ENCODE assay signal across 13 mouse cellular contexts in genomic region chr19:4064501-4064900, GRCm38 (mm10). TPM values are rescaled to one million over a fixed set of nuclear protein-coding genes. Genes with fewer than 3 reads are reported as not detected.
"Had no signal": no experiment of that assay in that cellular context is flagged by ENCODE, and none has a peak within 500 bp of the region (broad histone marks: within the 10 kb centered on the region; RNA-seq: fewer than 3 reads in every experiment).

No protein-coding gene starts in this region.

RNA-seq across cellular contexts. Expression of gene Gstp3, which starts 5.1 kb away (rescaled TPM):
- polyA plus RNA-seq: lung, embryonic 14.5 days; midbrain, embryonic 12.5 days; midbrain, embryonic 14.5 days; midbrain, embryonic 16.5 days; neural tube, embryonic 12.5 days; neural tube, embryonic 14.5 days; stomach, embryonic 14.5 days had no signal

RNA-seq across cellular contexts. Expression of gene Cabp2, which starts 16.9 kb away (rescaled TPM):
- total RNA-seq: megakaryocyte, adult 5-6 weeks; megakaryocyte-erythroid progenitor cell, adult 5-6 weeks; neutrophil, adult 5-6 weeks had no signal
- polyA plus RNA-seq: lung, embryonic 14.5 days; lung, embryonic 16.5 days; midbrain, embryonic 10.5 days; midbrain, embryonic 12.5 days; midbrain, embryonic 14.5 days; midbrain, embryonic 16.5 days; neural tube, embryonic 12.5 days; neural tube, embryonic 14.5 days; stomach, embryonic 14.5 days; urinary bladder, adult 2 months had no signal

RNA-seq across cellular contexts. Expression of gene Gstp2, which starts 18.7 kb away (rescaled TPM):
- total RNA-seq: megakaryocyte-erythroid progenitor cell, adult 5-6 weeks; neutrophil, adult 5-6 weeks had no signal
- polyA plus RNA-seq: neural tube, embryonic 14.5 days had no signal
